Mouse (Mus musculus): ENCODE measurements at regions not wholly inside any gene's neighbourhood (a gene's known extent, or its start where the extent isn't known, plus 50 kb on each side); places are given as distances from the start of the nearest gene placed in this dataset.
A peak's percentile ranks its signal among the peaks of the same experiment; 100 is the strongest.

- no peak overlapping the region for H3K27ac ChIP-seq (replicated peaks)
- H3K27me3 ChIP-seq (ENCODE audit: control insufficient read depth, insufficient read depth, low read length) = no peaks in the 10 kb centered on the region
- no peak overlapping the region for H3K9ac ChIP-seq (ENCODE audit: low read length)
- TF ChIP-seq CTCF (IDR thresholded peaks at IDR 0.05; ENCODE audit: low read depth) = peak; percentile 78
- no peak for TF ChIP-seq EP300 (optimal IDR thresholded peaks at IDR 0.05)
- H3K36me3 ChIP-seq (ENCODE audit: control insufficient read depth, insufficient read depth, low read length) = no peaks in the 10 kb centered on the region
- no peaks in the 10 kb centered on the region for H3K9me3 ChIP-seq (ENCODE audit: control insufficient read depth, low read length)
- DNase-seq (ENCODE audit: low spot score) = no peak
- no peak overlapping the region for H3K4me2 ChIP-seq (replicated peaks; ENCODE audit: low read depth)
- 65% methylated on average over 5 of the region's 5 CpGs for WGBS
- no peak overlapping the region for H3K4me3 ChIP-seq (ENCODE audit: low read depth, low read length)
- no peaks in the 10 kb centered on the region for H3K4me1 ChIP-seq (replicated peaks; ENCODE audit: control insufficient read depth, insufficient read depth)
- ATAC-seq (ENCODE audit: low FRiP score, low TSS enrichment) = no peak
These were observed 75.3 kb upstream of the Map2 start for GRCm38 (mm10) chr1:66099562-66100444.

- Histone ChIP-seq H3K4me2 (replicated peaks; ENCODE audit: low read depth) (no peak overlapping the region), H3K4me1 (replicated peaks; ENCODE audit: control insufficient read depth, insufficient read depth) (no peaks in the 10 kb centered on the region), H3K9ac (ENCODE audit: low read length) (no peak overlapping the region), H3K27ac (replicated peaks) (no peak overlapping the region), H3K36me3 (ENCODE audit: control insufficient read depth, insufficient read depth, low read length) (no peaks in the 10 kb centered on the region), H3K27me3 (ENCODE audit: control insufficient read depth, insufficient read depth, low read length) (no peaks in the 10 kb centered on the region), H3K4me3 (ENCODE audit: low read depth, low read length) (no peak overlapping the region), H3K9me3 (ENCODE audit: control insufficient read depth, low read length) (no peaks in the 10 kb centered on the region)
- WGBS = 28% methylated on average over 2 of the region's 2 CpGs
- TF ChIP-seq EP300 (optimal IDR thresholded peaks at IDR 0.05) (no peak), CTCF (IDR thresholded peaks at IDR 0.05; ENCODE audit: low read depth) (no peak)
- DNase-seq (ENCODE audit: low spot score) = no peak
- no peak for ATAC-seq (ENCODE audit: low FRiP score, low TSS enrichment)
These were observed 73.7 kb upstream of the Map2 start for GRCm38 (mm10) chr1:66101419-66101818.

GRCm38 (mm10) chr1:66104493-66104892 lies 70.6 kb upstream of the Map2 start:
- TF ChIP-seq CTCF (IDR thresholded peaks at IDR 0.05; ENCODE audit: low read depth) (peak; percentile 76), EP300 (optimal IDR thresholded peaks at IDR 0.05) (no peak)
- Histone ChIP-seq H3K27me3 (ENCODE audit: control insufficient read depth, insufficient read depth, low read length) (no peaks in the 10 kb centered on the region), H3K4me1 (replicated peaks; ENCODE audit: control insufficient read depth, insufficient read depth) (no peaks in the 10 kb centered on the region), H3K27ac (replicated peaks) (no peak overlapping the region), H3K36me3 (ENCODE audit: control insufficient read depth, insufficient read depth, low read length) (no peaks in the 10 kb centered on the region), H3K4me2 (replicated peaks; ENCODE audit: low read depth) (no peak overlapping the region), H3K9me3 (ENCODE audit: control insufficient read depth, low read length) (no peaks in the 10 kb centered on the region), H3K4me3 (ENCODE audit: low read depth, low read length) (no peak overlapping the region), H3K9ac (ENCODE audit: low read length) (no peak overlapping the region)
- DNase-seq (ENCODE audit: low spot score) (no peak), ATAC-seq (ENCODE audit: low FRiP score, low TSS enrichment) (no peak)
- 32% methylated on average over 1 of the region's 1 CpGs for WGBS

GRCm38 (mm10) chr1:66105206-66105605 lies 69.9 kb upstream of the Map2 start:
- DNase-seq (ENCODE audit: low spot score) (no peak), ATAC-seq (ENCODE audit: low FRiP score, low TSS enrichment) (no peak)
- H3K36me3 ChIP-seq (ENCODE audit: control insufficient read depth, insufficient read depth, low read length) = no peaks in the 10 kb centered on the region
- no peaks in the 10 kb centered on the region for H3K4me1 ChIP-seq (replicated peaks; ENCODE audit: control insufficient read depth, insufficient read depth)
- 77% methylated on average over 4 of the region's 5 CpGs for WGBS
- no peaks in the 10 kb centered on the region for H3K9me3 ChIP-seq (ENCODE audit: control insufficient read depth, low read length)
- H3K27me3 ChIP-seq (ENCODE audit: control insufficient read depth, insufficient read depth, low read length) = no peaks in the 10 kb centered on the region
- H3K4me3 ChIP-seq (ENCODE audit: low read depth, low read length) = no peak overlapping the region
- H3K4me2 ChIP-seq (replicated peaks; ENCODE audit: low read depth) = no peak overlapping the region
- H3K9ac ChIP-seq (ENCODE audit: low read length) = no peak overlapping the region
- TF ChIP-seq CTCF (IDR thresholded peaks at IDR 0.05; ENCODE audit: low read depth) = no peak
- TF ChIP-seq EP300 (optimal IDR thresholded peaks at IDR 0.05) = no peak
- no peak overlapping the region for H3K27ac ChIP-seq (replicated peaks)

DNA sequence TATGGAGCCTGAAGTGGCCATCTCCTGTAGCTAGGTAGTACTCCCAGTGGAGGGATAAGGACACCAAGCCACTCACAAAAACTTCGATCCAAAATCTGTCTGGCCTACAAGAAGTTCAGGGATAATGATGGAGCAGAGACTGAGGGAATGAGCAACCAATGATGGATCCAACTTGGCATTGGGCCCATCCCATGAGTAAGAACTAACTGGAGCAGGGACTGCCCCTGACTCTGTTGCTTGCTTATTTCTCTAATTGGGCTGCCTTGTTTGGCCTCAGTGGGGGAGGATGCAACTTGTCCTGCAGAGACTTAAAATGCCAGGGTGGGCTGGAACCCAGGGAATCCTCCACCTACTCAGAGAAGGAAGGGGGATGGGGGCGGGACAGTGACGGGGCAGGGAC lies 67.0 kb upstream of the Map2 start:
- Histone ChIP-seq H3K9ac (ENCODE audit: low read length) (no peak overlapping the region), H3K4me2 (replicated peaks; ENCODE audit: low read depth) (no peak overlapping the region), H3K9me3 (ENCODE audit: control insufficient read depth, low read length) (no peaks in the 10 kb centered on the region), H3K27me3 (ENCODE audit: control insufficient read depth, insufficient read depth, low read length) (no peaks in the 10 kb centered on the region), H3K27ac (replicated peaks) (no peak overlapping the region), H3K36me3 (ENCODE audit: control insufficient read depth, insufficient read depth, low read length) (no peaks in the 10 kb centered on the region), H3K4me3 (ENCODE audit: low read depth, low read length) (no peak overlapping the region), H3K4me1 (replicated peaks; ENCODE audit: control insufficient read depth, insufficient read depth) (no peaks in the 10 kb centered on the region)
- TF ChIP-seq EP300 (optimal IDR thresholded peaks at IDR 0.05) (no peak), CTCF (IDR thresholded peaks at IDR 0.05; ENCODE audit: low read depth) (no peak)
- no peak for DNase-seq (ENCODE audit: low spot score)
- ATAC-seq (ENCODE audit: low FRiP score, low TSS enrichment) = no peak
- 79% methylated on average over 3 of the region's 3 CpGs for whole genome bisulfite sequencing

DNA sequence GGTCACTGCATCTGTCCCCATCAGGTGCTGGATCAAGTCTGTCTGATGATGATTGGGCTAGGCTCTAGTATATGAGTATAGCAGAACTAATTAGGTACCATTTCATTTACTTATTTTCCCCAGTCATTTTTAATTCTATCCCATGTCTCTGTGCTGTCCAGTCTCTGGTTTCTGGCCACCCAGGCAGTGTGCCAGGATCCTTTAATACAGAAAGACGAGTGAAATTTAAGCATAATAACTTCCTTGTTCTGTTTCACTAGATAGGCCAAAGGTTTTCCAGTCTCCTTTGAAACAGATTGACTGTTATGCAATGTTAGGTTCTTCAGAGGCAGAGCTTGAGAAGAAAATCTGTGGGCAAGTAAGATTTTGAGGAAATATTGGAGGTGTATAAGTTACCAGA lies 61.2 kb upstream of the Map2 start:
- Histone ChIP-seq H3K27ac (replicated peaks) (no peak overlapping the region), H3K4me2 (replicated peaks; ENCODE audit: low read depth) (no peak overlapping the region), H3K4me3 (ENCODE audit: low read depth, low read length) (no peak overlapping the region), H3K36me3 (ENCODE audit: control insufficient read depth, insufficient read depth, low read length) (no peaks in the 10 kb centered on the region), H3K9ac (ENCODE audit: low read length) (no peak overlapping the region), H3K27me3 (ENCODE audit: control insufficient read depth, insufficient read depth, low read length) (no peaks in the 10 kb centered on the region), H3K9me3 (ENCODE audit: control insufficient read depth, low read length) (no peaks in the 10 kb centered on the region), H3K4me1 (replicated peaks; ENCODE audit: control insufficient read depth, insufficient read depth) (no peaks in the 10 kb centered on the region)
- no peak for TF ChIP-seq CTCF (IDR thresholded peaks at IDR 0.05; ENCODE audit: low read depth)
- no peak for TF ChIP-seq EP300 (optimal IDR thresholded peaks at IDR 0.05)
- no peak for ATAC-seq (ENCODE audit: low FRiP score, low TSS enrichment)
- DNase-seq (ENCODE audit: low spot score) = no peak
- 26% methylated on average over 1 of the region's 1 CpGs for WGBS
